Mouse (Mus musculus): ENCODE results near the gene Il20rb.
A peak's percentile ranks its signal among the peaks of the same experiment; 100 is the strongest.

The Il20rb gene

DNA sequence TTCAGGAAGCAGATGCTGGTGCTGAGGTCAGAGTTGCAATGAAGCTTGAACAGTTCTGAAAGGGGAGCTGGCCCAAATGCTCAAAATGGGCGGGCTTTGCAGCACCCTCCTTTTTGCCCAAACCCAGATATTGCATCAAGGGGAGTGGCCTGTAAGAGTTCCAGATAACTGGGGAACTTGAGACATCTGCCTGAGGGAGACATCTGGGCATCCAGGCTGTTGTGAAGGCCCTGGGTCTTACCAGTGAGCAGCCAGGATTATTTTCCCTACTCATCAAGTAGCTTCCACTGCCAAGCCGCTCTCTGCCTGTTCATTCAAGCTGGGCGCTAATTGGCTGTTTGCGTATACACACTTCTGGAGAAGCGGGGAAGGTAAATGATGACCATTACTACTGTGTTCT, at the start of gene Il20rb:
TSS of gene Il20rb (minus strand) at position 358 of the 400 bp plus-strand sequence.
- no peak for DNase-seq

GRCm38 (mm10) chr9:100535618-100536262, 49.2 kb upstream of the Il20rb start:
- DNase-seq: no peak

- no peak for DNase-seq
Observed at GRCm38 (mm10) chr9:100534686-100535085, 48.1 kb upstream of the Il20rb start.

DNA sequence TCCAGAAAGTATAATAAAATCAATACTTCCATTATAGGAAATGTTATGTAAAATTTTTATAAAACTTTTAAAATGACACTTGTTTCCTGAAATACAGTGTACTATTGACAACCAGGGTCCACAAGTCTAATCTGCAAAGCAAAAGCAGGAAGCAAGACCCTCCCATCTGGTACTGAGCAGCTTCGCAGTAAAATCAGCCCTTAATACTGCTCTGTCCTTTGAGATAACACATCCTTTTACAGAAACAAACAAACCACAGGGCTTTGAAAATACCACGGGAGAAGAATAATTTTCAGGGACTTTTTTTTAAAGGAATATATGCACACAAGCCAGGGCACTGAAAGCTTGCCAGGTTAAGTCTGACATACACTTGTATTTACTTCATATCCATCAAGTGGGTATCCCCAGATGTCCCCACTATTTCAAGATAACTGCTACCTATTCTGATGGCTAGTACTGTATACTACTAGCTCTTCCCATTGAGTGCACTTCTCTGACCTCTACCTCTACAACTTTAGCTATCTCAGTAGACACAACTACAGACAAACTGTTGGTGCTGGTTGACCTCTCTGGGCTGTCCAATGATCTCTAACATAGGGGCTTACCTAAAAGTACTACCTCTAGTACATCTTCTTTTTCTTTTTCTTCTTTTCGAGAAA, 46.4 kb upstream of the Il20rb start:
- DNase-seq: no peak

GRCm38 (mm10) chr9:100531296-100531695, 44.7 kb upstream of the Il20rb start:
- DNase-seq: no peak

- no peak for DNase-seq
Observed at GRCm38 (mm10) chr9:100525225-100525624, 38.6 kb upstream of the Il20rb start.

DNA sequence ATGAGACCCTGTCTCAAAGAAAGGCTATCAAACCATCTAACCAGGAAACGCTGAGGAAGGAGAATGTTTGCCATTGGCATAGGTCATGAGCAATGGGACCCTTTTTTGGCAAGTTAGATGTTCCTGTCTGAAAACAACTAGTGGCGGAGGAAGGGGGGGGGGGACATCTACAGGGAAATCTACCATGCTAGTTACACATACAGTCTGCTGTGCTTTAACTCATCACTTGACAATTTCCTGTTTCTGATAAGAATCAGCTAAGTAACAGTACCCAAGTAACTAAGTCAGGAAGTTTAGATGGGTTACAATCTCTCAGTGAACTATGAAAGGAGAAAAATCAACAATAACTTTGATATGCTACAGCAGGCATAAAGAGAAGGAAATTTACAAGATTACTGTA, 35.4 kb upstream of the Il20rb start:
- DNase-seq: no peak

GRCm38 (mm10) chr9:100520586-100520985, 34.0 kb upstream of the Il20rb start:
- DNase-seq: no peak

- DNase-seq: no peak
Observed at GRCm38 (mm10) chr9:100520012-100520411, 33.4 kb upstream of the Il20rb start.

GRCm38 (mm10) chr9:100507581-100507980, 21.0 kb upstream of the Il20rb start:
- DNase-seq: no peak

- no peak for DNase-seq
Observed at GRCm38 (mm10) chr9:100506652-100507051, 20.1 kb upstream of the Il20rb start.

DNA sequence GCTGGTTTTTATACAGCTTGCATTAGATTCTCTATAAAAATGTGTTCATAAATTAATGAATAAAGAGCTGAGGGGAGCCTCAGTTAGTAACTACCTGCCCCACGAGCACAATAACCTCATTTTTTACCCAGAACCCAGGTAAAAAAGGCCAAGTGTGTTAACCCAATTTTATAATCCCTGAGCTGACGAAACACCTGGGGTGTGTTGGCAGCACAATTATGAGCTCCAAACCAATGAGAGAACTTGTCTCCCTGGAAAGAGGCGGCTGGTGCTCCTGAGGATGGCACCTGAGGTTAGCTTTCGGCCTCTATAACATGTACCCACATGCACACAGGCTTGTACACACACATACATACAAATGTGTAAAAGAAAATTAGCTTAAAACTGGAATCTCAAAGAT, 18.9 kb upstream of the Il20rb start:
- DNase-seq: no peak

DNA sequence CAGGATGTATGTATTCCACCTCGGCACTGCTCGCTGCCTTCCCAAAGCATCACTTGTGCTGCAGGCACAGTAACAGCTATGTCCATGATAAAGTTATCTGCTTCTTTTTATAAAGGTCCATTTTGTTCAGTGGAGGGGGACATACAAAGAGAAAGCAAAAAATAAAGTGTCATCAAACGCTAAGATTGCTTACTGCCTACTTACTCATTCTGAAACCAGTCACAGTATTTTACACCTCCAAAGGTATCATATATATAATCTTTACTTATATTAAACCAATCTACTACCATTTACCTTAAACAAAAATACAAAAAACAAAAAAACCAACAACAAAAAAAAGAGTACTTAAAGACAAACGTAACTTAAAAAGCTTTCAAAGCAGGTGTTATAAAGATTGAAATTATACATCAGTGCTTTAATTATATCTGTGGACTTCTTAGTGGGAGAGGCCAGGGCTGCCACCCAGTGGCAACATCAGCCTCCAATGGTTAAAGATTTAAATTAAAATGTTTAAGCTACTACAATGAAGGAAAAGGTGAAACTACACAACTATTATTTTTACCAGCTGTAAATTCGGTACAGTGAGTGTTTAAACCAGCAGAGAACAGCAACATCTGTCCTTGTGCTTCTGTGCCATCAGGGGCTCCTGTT, 7.1 kb upstream of the Il20rb start:
- peak; percentile 31 to 42 for DNase-seq

GRCm38 (mm10) chr9:100491424-100491823, 4.8 kb upstream of the Il20rb start:
- no peak for DNase-seq

GRCm38 (mm10) chr9:100488969-100489368, 2.4 kb upstream of the Il20rb start:
- no peak for DNase-seq

DNA sequence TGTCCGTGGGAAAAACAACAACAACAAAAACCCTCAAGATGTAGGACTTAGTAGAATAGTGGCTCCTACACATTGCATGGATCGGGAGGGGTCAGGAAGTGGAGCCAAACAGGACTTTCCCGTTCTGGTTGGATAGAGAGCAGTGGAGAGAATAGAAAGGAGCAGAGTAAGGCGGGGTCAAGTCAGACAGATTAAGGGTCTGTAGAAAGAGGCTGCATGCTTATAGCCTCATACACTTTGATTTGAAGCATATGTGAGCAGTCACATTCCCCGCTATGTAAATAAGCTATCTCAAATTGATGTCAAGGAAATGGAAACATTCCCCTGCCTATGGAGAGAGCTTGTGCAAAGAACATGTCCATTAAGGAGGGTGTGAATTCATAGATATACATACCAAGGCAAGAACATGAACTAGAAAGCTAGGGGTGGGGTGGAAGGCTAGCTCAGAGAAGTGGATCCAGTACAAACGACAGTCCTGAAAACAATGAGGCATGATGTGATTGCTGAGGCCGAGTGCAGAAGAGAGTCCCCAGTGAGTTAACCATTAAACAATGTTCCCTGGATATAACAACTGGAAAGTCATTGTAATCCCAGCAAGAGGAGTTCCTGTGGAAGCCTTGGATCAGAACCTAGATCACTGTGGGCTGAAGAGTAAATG, 1.6 kb upstream of the Il20rb start:
- no peak for DNase-seq

GRCm38 (mm10) chr9:100483318-100483717, 3.3 kb downstream of the Il20rb start:
- no peak for DNase-seq

DNA sequence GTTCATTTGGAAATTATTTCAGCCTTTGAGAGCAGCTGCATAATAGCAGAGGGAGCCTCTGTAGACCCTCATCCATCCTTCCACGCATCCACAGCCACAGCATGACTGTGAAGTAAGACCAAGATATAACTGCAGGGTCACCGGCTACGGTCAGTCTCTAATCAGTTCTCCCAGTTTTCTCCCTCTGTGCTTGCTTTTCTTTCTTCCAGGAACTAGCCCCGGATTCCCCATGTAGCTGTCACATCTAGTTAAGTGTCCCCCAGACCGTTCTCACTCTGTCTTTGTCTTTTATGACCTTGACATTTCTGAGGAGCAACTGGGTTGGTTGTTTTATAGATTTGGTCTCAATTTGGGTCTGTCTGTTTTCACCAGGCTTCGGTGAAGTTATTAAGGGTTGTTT, 5.0 kb downstream of the Il20rb start:
- DNase-seq: no peak

- no peak for DNase-seq
Observed at GRCm38 (mm10) chr9:100474056-100474455, 12.5 kb downstream of the Il20rb start.

GRCm38 (mm10) chr9:100473361-100473760, 13.2 kb downstream of the Il20rb start:
- no peak for DNase-seq

DNA sequence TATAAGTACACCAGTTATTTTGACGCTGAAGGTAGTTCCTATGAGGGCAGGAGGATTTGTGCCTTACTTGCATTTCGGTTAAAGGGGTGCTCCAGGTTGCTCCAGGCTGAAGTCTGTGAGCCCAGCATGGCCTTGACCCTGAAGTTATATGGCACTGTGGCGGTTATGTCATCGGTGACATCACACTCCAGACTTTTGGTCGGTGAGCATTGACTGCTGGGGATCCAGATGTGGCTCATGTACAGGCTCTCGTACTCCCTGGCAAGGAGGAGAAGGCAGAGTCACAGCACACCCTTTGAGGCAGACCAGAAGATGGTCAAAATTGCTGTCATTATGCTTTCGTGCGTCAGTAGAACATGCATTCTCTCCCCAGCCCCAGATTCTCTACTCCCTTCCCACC, 13.7 kb downstream of the Il20rb start:
- no peak for DNase-seq

- no peak for DNase-seq
Observed at GRCm38 (mm10) chr9:100471605-100471953, 15.0 kb downstream of the Il20rb start.

DNA sequence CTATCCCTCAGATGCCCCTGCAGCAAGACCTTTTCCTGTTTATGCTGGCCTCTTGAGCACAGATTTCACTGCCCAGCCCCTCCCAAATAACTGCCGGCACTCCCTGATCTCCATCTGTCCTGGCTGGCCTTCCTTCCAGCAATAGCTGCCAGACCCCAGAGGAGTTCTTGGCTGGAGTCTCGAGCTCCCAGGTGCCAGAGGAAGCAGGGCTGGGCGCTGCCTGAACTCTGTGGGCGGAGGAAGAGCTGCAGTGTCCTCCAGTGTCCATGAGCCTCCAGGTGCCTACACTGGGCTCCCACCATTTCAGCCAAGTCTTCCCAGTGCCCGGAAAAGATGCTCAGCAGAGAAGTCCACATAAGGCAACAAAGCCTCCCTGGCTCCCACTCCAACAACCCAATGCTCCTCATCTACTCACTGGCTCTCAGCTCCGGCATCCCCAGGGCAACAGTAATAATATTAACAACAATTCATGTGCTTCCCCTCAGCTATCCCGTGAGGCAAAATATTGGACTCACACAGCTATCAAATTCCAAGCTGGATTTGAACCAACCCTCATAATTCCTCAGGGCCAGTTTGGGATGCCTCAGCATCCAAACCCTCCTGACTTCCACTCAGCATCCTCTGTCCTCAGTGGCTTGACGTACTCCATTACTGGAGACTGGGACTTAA, 15.5 kb downstream of the Il20rb start:
- no peak for DNase-seq

All from thymus, postnatal 36 days (tissue).